Mouse (Mus musculus): ENCODE results near the gene Dmp1.

DNA sequence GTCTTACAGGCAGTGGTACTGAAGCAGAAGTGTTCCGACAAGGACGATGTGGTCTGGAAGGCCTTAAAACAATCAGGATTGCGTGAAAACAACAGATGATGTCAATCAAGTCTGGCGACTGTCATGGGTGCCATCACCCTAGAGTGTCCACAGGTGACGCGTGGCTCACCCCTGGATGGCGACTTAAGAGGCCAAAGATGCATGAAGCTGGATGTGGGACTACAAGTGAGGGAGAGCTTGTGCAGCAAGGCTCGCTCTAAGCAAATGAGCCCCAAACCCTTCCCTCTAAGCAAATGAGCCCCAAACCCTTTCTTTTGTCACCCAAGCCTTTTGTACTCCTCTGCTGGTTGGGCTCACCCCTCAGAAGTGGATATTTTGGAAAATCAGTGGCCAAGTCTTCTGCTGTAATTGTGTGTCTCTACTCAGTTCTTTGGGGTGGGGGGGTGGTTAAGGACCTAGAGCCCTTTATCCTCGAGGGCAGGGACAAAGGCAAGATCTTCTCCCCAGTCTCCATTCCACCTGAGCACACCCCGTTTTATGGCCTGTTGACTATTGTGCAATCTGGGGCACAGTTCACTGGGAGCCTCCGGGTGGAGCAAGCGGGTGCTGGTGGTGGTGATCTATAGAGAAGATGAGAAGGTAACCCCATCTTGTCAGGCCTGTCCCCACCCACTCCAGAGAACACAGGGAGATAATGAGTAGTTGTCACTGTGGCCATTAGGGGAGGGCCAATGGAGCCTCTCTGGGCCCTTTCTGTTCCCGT is 60.8 kb downstream of the Dmp1 start:
- no peak for TF ChIP-seq POLR2A (IDR thresholded peaks at IDR 0.05; ENCODE audit: control insufficient read depth, low read depth, low read length)
- TF ChIP-seq CTCF (IDR thresholded peaks at IDR 0.05; ENCODE audit: control insufficient read depth, insufficient read depth, insufficient replicate concordance, low read depth, low read length) = no peak
